Mouse (Mus musculus): ENCODE data around the gene Fosb. TPM values are rescaled to one million over a fixed set of nuclear protein-coding genes. Genes with fewer than 3 reads are reported as not detected.

Gene Fosb
- polyA plus RNA-seq, 1 experiment from 2014 or later: 0.06 TPM

DNA sequence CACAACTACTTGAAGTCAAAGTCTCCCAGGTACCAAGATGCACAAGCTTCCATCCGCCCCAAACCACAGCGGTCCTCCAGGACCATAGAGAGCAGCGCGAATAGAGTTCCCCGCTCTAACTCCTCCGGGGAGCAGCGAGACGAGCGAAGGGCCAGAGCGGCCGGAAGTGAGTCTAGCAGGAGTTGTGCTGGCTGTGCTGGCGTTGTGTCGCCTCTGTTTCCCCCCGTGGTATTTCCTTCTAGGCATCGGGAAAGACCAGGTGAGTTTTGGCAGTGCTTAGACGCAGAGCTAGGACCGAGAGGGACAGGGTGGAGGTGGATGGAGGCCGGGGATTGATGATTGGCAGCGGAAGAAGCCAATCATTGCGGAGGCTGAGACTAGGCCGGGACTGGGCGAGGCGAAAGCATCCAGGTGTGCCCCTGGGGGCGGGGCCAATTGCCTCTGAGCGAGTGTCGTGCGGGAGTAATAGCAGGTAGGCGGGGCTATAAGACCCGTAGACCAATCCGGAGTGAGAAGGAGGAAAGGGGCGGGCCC is 35.2 kb upstream of the Fosb start:
- Histone ChIP-seq H3K9ac (ENCODE audit: low read depth, low read length) (peak overlapping the region; percentile 92), H3K9me3 (ENCODE audit: control insufficient read depth, low read length) (no peaks in the 10 kb centered on the region), H3K4me1 (ENCODE audit: control insufficient read depth, insufficient read depth, low read depth, low read length) (peaks cover 28% of the 10 kb centered on the region), H3K27me3 (replicated peaks; ENCODE audit: control insufficient read depth, insufficient read depth, low read length) (peaks cover 10% of the 10 kb centered on the region), H3K4me2 (ENCODE audit: low read length) (peak overlapping the region; percentile 91), H3K36me3 (ENCODE audit: control insufficient read depth, insufficient read depth, low read length) (peaks cover 10% of the 10 kb centered on the region), H3K4me3 (ENCODE audit: low read length) (peak overlapping the region; percentile 82), H3K27ac (ENCODE audit: low read depth, low read length) (peak overlapping the region; percentile 90)
- peak; percentile 95 for ATAC-seq
- under 1% methylated on average over 31 of the region's 31 CpGs for WGBS

DNA sequence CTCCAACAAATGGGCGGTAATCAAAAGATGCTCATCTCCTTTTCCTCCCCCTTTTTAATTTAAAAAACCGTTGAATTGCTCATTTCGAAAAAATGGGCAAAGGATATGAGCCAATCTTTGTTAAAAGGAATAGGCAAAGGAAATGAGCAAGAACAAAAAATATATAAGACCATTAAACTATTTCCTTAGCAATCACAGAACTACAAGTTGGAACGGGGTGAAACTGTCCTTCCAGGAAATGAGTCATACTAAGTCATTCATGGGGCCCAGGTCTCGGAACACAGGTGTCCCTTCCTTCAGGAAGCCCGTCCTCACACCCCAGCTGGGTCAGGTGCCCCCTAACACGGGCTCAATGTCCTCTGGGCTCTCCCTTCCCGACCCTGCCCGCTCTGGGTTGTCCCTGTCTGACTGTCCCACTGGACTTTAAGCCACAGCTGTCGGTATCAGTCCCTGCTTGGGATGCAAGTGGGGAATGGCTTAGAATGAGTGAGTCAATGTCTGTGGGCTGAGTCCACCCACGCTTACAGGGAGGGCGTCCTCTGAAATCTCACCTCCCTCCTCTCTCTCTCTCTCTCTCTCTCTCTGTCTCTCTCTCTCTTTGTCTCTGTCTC is 34.5 kb upstream of the Fosb start, which contains the start of gene Ercc1:
Gene Ercc1 (plus strand): TSS at position 542 of the 611 bp plus-strand sequence.
- H3K27me3 ChIP-seq (replicated peaks; ENCODE audit: control insufficient read depth, insufficient read depth, low read length): peaks cover 10% of the 10 kb centered on the region
- WGBS: 25% methylated on average over 12 of the region's 12 CpGs
- peak within 1 kb of the TSS; percentile 91 for H3K4me2 ChIP-seq (ENCODE audit: low read length)
- H3K36me3 ChIP-seq (ENCODE audit: control insufficient read depth, insufficient read depth, low read length): peaks cover 9% of the 10 kb centered on the region
- ATAC-seq: peak; percentile 3
- H3K9me3 ChIP-seq (ENCODE audit: control insufficient read depth, low read length): no peaks in the 10 kb centered on the region
- peaks cover 28% of the 10 kb centered on the region for H3K4me1 ChIP-seq (ENCODE audit: control insufficient read depth, insufficient read depth, low read depth, low read length)
- peak within 1 kb of the TSS; percentile 92 for H3K9ac ChIP-seq (ENCODE audit: low read depth, low read length)
- H3K4me3 ChIP-seq (ENCODE audit: low read length): peak within 1 kb of the TSS; percentile 82
- peak within 1 kb of the TSS; percentile 90 for H3K27ac ChIP-seq (ENCODE audit: low read depth, low read length)

DNA sequence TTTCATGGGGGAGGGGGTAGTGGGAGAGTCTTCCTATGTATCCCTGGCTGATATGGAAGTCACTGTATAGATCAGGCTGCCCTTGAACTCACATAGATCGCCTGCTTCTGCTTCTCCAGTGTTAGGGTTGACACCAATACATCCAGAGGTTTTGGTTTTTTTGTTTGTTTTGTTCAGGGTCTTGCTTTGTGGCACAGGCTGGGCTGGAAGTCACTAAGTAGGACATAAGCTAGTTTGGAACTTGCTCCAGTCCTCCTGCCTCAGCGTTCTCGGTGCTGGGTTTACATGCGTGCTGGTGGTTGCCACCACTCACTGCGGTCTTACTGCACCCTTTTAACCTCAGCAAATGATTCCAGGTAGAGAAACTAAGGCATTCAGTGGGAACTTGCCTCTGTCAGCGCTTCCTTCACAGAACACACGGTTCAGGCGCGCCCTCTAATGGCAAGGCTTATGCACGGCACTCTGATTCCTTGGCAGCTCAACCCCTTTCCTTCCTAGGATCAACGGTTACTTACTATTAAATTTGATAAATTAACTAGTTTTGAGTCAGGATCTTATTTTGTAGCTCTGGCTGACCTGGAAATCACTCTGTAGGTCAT is 33.5 kb upstream of the Fosb start:
- Histone ChIP-seq H3K27me3 (replicated peaks; ENCODE audit: control insufficient read depth, insufficient read depth, low read length) (peaks cover 10% of the 10 kb centered on the region), H3K4me1 (ENCODE audit: control insufficient read depth, insufficient read depth, low read depth, low read length) (peaks cover 28% of the 10 kb centered on the region), H3K4me3 (ENCODE audit: low read length) (peak overlapping the region; percentile 3; the same call in 1 of the 2 replicates), H3K36me3 (ENCODE audit: control insufficient read depth, insufficient read depth, low read length) (peaks cover 1% of the 10 kb centered on the region), H3K4me2 (ENCODE audit: low read length) (peak overlapping the region; percentile 37), H3K9ac (ENCODE audit: low read depth, low read length) (no peak overlapping the region), H3K9me3 (ENCODE audit: control insufficient read depth, low read length) (no peaks in the 10 kb centered on the region), H3K27ac (ENCODE audit: low read depth, low read length) (no peak overlapping the region)
- no peak for ATAC-seq
- WGBS: 1% methylated on average over 11 of the region's 11 CpGs

DNA sequence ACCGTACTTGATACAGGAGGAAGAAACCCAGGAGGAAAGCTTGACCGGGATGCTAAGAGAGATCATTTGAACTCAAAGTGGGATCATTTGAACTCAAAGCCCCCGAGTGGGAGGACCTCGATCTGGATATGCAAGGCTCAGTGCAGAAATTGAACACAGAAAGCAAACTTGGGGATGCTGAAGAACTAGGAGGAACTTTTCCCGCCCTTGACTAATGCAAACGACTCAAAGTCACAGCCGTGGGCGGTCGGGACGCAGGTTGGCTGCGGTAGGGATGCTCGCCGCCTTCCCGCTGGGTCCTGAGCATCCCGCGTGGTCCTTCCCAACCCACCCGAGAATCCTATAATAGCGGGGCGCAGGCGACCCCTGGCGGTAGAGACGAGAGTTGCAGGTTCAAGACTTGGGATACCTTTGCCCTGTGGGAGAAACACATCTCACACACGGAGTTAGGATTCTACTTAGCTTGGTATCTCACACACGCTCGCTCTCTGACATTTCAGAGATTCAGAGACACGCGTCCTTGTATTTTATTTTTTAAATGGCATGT is 32.7 kb upstream of the Fosb start:
- under 1% methylated on average over 27 of the region's 27 CpGs for WGBS
- Histone ChIP-seq H3K9me3 (ENCODE audit: control insufficient read depth, low read length) (no peaks in the 10 kb centered on the region), H3K27ac (ENCODE audit: low read depth, low read length) (no peak overlapping the region), H3K9ac (ENCODE audit: low read depth, low read length) (peak overlapping the region; percentile 73), H3K4me3 (ENCODE audit: low read length) (peak overlapping the region; percentile 57), H3K36me3 (ENCODE audit: control insufficient read depth, insufficient read depth, low read length) (no peaks in the 10 kb centered on the region), H3K4me1 (ENCODE audit: control insufficient read depth, insufficient read depth, low read depth, low read length) (peaks cover 28% of the 10 kb centered on the region), H3K27me3 (replicated peaks; ENCODE audit: control insufficient read depth, insufficient read depth, low read length) (peaks cover 10% of the 10 kb centered on the region), H3K4me2 (ENCODE audit: low read length) (peak overlapping the region; percentile 99)
- ATAC-seq: peak; percentile 15

DNA sequence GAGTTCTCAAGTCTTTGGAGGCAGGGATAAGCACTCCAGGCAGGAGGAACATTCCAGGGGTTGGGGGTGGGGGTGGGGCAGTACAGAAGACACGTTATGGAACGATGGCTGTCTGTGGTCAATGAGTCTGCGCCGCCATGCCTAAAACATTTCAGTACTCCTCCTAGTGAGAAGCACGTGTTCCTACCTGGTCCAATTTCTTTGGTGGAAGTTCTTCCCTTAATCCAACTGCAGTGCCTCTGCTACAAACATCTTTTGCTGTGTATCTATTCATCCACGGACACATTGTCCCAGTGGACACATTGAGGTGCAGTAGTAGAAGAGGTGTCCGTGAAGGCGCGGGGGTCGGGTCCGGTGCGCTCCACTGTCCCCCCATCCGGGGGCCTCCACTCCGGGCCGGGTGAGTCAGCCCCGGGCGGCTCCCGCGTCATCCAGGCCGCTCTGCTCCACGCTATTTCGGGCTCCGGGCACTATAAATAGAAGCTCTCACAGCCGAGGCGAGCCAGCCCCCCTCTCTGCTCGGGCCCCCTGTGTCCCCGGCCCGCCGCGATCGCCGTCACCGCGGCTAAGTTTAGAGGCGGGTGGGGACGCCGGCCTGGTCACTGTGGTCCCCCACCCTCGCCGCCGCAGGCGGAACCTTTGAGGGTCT is 32.0 kb upstream of the Fosb start:
- no peaks in the 10 kb centered on the region for H3K36me3 ChIP-seq (ENCODE audit: control insufficient read depth, insufficient read depth, low read length)
- WGBS: under 1% methylated on average over 32 of the region's 41 CpGs
- peak overlapping the region; percentile 57 for H3K4me3 ChIP-seq (ENCODE audit: low read length)
- no peaks in the 10 kb centered on the region for H3K9me3 ChIP-seq (ENCODE audit: control insufficient read depth, low read length)
- H3K27me3 ChIP-seq (replicated peaks; ENCODE audit: control insufficient read depth, insufficient read depth, low read length): peaks cover 10% of the 10 kb centered on the region
- no peak overlapping the region for H3K27ac ChIP-seq (ENCODE audit: low read depth, low read length)
- H3K4me2 ChIP-seq (ENCODE audit: low read length): peak overlapping the region; percentile 99
- peak overlapping the region; percentile 73 for H3K9ac ChIP-seq (ENCODE audit: low read depth, low read length)
- ATAC-seq: no peak
- peaks cover 28% of the 10 kb centered on the region for H3K4me1 ChIP-seq (ENCODE audit: control insufficient read depth, insufficient read depth, low read depth, low read length)

DNA sequence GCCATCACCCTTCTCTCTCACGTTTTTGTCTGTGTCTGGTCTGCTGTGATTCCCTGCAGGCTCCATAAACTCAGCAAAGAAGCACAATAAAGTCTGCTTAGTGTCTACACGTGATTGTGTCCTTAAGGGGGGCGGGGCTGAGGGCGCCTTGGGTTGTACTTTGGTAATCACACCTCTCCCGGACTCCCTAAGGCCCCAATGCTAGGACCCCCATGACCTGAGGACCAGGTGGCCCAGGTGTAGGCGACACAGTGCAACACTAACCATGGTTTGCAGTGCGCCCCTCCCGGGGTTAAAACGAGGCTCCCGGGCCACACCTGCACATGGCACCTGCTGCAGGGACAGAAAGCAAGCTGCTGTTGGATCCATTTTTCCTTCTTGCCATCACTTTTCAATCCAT is 31.4 kb upstream of the Fosb start:
- WGBS: 24% methylated on average over 10 of the region's 10 CpGs
- Histone ChIP-seq H3K9me3 (ENCODE audit: control insufficient read depth, low read length) (no peaks in the 10 kb centered on the region), H3K27ac (ENCODE audit: low read depth, low read length) (no peak overlapping the region), H3K9ac (ENCODE audit: low read depth, low read length) (peak overlapping the region; percentile 17; the same call in 1 of the 2 replicates), H3K27me3 (replicated peaks; ENCODE audit: control insufficient read depth, insufficient read depth, low read length) (peaks cover 10% of the 10 kb centered on the region), H3K4me2 (ENCODE audit: low read length) (peak overlapping the region; percentile 99), H3K4me3 (ENCODE audit: low read length) (peak overlapping the region; percentile 57; the same call in 1 of the 2 replicates), H3K36me3 (ENCODE audit: control insufficient read depth, insufficient read depth, low read length) (no peaks in the 10 kb centered on the region), H3K4me1 (ENCODE audit: control insufficient read depth, insufficient read depth, low read depth, low read length) (peaks cover 28% of the 10 kb centered on the region)
- no peak for ATAC-seq

DNA sequence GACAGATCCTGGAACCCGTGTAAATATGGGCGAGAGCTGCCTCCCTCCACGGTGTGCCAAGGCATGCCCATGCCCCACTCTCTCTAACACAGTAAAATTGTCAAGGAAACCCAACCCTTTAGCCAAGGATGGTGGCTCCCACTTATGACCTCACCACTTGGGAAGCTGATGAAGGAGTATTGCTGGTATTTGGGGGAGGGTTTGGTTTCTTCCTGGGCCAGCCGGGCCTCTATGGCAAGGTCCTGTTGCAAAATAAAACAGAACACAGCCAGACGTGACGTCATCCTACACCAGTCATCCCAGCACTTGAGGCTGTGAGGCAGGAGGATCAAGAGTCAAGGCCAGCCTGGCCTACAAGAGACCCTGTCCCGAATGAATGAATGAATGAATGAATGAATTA is 28.7 kb upstream of the Fosb start:
- no peaks in the 10 kb centered on the region for H3K9me3 ChIP-seq (ENCODE audit: control insufficient read depth, low read length)

DNA sequence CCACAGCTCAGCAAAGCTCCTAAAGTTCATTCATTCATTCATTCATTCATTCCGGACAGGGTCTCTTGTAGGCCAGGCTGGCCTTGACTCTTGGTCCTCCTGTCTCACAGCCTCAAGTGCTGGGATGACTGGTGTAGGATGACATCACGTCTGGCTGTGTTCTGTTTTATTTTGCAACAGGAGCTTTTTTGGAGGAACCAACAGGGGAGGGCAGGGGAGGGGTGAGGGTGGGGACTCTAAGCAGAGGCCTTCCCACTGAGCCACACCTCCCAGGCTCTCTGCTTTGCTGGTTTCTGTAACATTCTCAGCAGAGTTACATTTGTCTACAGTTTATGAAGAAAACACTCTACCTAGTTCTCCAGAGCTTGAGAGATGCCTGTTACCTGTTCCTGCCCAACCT is 28.2 kb upstream of the Fosb start:
- no peak overlapping the region for H3K9ac ChIP-seq (ENCODE audit: low read depth, low read length)
- 69% methylated on average over 2 of the region's 2 CpGs for WGBS
- peaks cover 17% of the 10 kb centered on the region for H3K4me1 ChIP-seq (ENCODE audit: control insufficient read depth, insufficient read depth, low read depth, low read length)
- ATAC-seq: no peak
- no peak overlapping the region for H3K4me3 ChIP-seq (ENCODE audit: low read length)
- H3K4me2 ChIP-seq (ENCODE audit: low read length): no peak overlapping the region
- peaks cover 10% of the 10 kb centered on the region for H3K27me3 ChIP-seq (replicated peaks; ENCODE audit: control insufficient read depth, insufficient read depth, low read length)
- no peaks in the 10 kb centered on the region for H3K36me3 ChIP-seq (ENCODE audit: control insufficient read depth, insufficient read depth, low read length)
- H3K27ac ChIP-seq (ENCODE audit: low read depth, low read length): no peak overlapping the region
- H3K9me3 ChIP-seq (ENCODE audit: control insufficient read depth, low read length): no peaks in the 10 kb centered on the region

More for the DNA sequence above, 28.7 kb upstream of the Fosb start:
- H3K36me3 ChIP-seq (ENCODE audit: control insufficient read depth, insufficient read depth, low read length): no peaks in the 10 kb centered on the region
- H3K4me2 ChIP-seq (ENCODE audit: low read length): no peak overlapping the region
- peaks cover 15% of the 10 kb centered on the region for H3K4me1 ChIP-seq (ENCODE audit: control insufficient read depth, insufficient read depth, low read depth, low read length)
- H3K4me3 ChIP-seq (ENCODE audit: low read length): no peak overlapping the region
- H3K9ac ChIP-seq (ENCODE audit: low read depth, low read length): no peak overlapping the region
- peaks cover 10% of the 10 kb centered on the region for H3K27me3 ChIP-seq (replicated peaks; ENCODE audit: control insufficient read depth, insufficient read depth, low read length)
- no peak overlapping the region for H3K27ac ChIP-seq (ENCODE audit: low read depth, low read length)
- 76% methylated on average over 7 of the region's 7 CpGs for WGBS
- ATAC-seq: no peak

DNA sequence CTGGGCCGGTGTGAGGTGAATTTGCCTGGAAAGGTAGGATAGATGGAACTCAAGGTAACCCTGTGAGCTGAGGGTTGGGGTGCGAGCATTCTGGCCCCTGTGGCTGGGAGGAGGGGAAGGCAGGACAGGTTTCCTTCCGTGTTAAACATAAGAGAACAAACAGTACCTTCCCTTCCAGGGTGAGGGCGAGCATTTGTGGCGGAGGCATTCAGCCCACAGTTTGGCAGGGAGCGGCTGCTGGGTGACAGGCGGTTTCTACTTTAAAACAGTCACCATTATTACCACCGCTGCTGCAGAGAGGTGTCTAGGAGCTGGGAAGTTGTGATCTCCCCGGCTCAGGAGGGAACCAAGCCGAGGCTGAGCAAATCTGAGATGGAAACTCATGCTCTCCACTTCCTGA is 27.3 kb upstream of the Fosb start:
- no peak for ATAC-seq
- H3K27me3 ChIP-seq (replicated peaks; ENCODE audit: control insufficient read depth, insufficient read depth, low read length): peaks cover 10% of the 10 kb centered on the region
- H3K4me1 ChIP-seq (ENCODE audit: control insufficient read depth, insufficient read depth, low read depth, low read length): peaks cover 12% of the 10 kb centered on the region
- H3K4me2 ChIP-seq (ENCODE audit: low read length): no peak overlapping the region
- no peaks in the 10 kb centered on the region for H3K9me3 ChIP-seq (ENCODE audit: control insufficient read depth, low read length)
- no peak overlapping the region for H3K4me3 ChIP-seq (ENCODE audit: low read length)
- H3K27ac ChIP-seq (ENCODE audit: low read depth, low read length): no peak overlapping the region
- H3K36me3 ChIP-seq (ENCODE audit: control insufficient read depth, insufficient read depth, low read length): no peaks in the 10 kb centered on the region
- H3K9ac ChIP-seq (ENCODE audit: low read depth, low read length): no peak overlapping the region
- WGBS: 65% methylated on average over 10 of the region's 10 CpGs

Data from hindbrain, embryonic 16.5 days (tissue).